Comparison of ENCODE assay signal across 13 mouse cellular contexts in genomic region chr11:33098446-33098845, GRCm38 (mm10). TPM values are rescaled to one million over a fixed set of nuclear protein-coding genes. Genes with fewer than 3 reads are reported as not detected.
DNase-seq lines count a peak whose midpoint lies in the region; ATAC-seq and TF ChIP-seq lines count a peak whose summit lies in the region.
"Had no signal": no experiment of that assay in that cellular context is flagged by ENCODE, and none has a peak within 500 bp of the region (broad histone marks: within the 10 kb centered on the region; RNA-seq: fewer than 3 reads in every experiment).

No protein-coding gene starts in this region.

- no peak for ATAC-seq in kidney, embryonic 14.5 days (ENCODE audit: low FRiP score, low TSS enrichment)

- H3K9ac ChIP-seq in kidney, embryonic 14.5 days (ENCODE audit: low read depth, low read length), result no peak overlapping the region
- H3K9ac ChIP-seq: embryonic facial prominence, embryonic 15.5 days; forebrain, embryonic 13.5 days; hindbrain, embryonic 12.5 days; liver, embryonic 15.5 days had no signal

- H3K4me3 ChIP-seq in kidney, adult 2 months (ENCODE audit: insufficient read depth, low read depth, low read length), result no peak overlapping the region
- no peak overlapping the region for H3K4me3 ChIP-seq in kidney, embryonic 14.5 days (ENCODE audit: low read length)
- no peak overlapping the region for H3K4me3 ChIP-seq in limb, embryonic 10.5 days
- H3K4me3 ChIP-seq: embryonic facial prominence, embryonic 15.5 days; forebrain, embryonic 13.5 days; hindbrain, embryonic 12.5 days; liver, embryonic 15.5 days had no signal

- no peak for TF ChIP-seq CTCF in kidney, adult 2 months (conservative IDR thresholded peaks at IDR 0.05; ENCODE audit: insufficient read depth, insufficient read length, low read depth, low read length)

- no peaks in the 10 kb centered on the region for H3K27me3 ChIP-seq in kidney, adult 2 months (replicated peaks; ENCODE audit: control insufficient read depth, insufficient read depth, low read length)
- H3K27me3 ChIP-seq in kidney, embryonic 14.5 days (ENCODE audit: control insufficient read depth, insufficient read depth, low read length), result no peaks in the 10 kb centered on the region; the same call in 1 of the 2 replicates
- H3K27me3 ChIP-seq in limb, embryonic 10.5 days (ENCODE audit: low read depth, poor library complexity, severe bottlenecking), result peaks cover 8% of the 10 kb centered on the region
- H3K27me3 ChIP-seq: forebrain, embryonic 13.5 days; hindbrain, embryonic 12.5 days had no signal

- WGBS in kidney, adult 2 months, result 74% methylated on average over 12 of the region's 12 CpGs
- 82% methylated on average over 12 of the region's 12 CpGs for WGBS in kidney, embryonic 14.5 days
- WGBS in limb, embryonic 10.5 days, result 85% methylated on average over 12 of the region's 12 CpGs

- no peak for TF ChIP-seq POLR2A in kidney, adult 2 months (IDR thresholded peaks at IDR 0.05; ENCODE audit: low read depth, low read length)

- intact Hi-C loops in gastrocnemius, postnatal 36 days (cut with DNase I), result loop anchor here (5.0 kb wide), 1 partner anchor 49 kb away; the partner anchor contains the start of gene Fgf18

- H3K4me2 ChIP-seq in kidney, embryonic 14.5 days (replicated peaks; ENCODE audit: low read depth, low read length), result no peak overlapping the region
- H3K4me2 ChIP-seq: embryonic facial prominence, embryonic 15.5 days; forebrain, embryonic 13.5 days; hindbrain, embryonic 12.5 days; liver, embryonic 15.5 days had no signal

- no peaks in the 10 kb centered on the region for H3K36me3 ChIP-seq in kidney, adult 2 months (ENCODE audit: control insufficient read depth, insufficient read depth, low read length)
- no peaks in the 10 kb centered on the region for H3K36me3 ChIP-seq in kidney, embryonic 14.5 days (ENCODE audit: control insufficient read depth, insufficient read depth, low read length)
- no peaks in the 10 kb centered on the region for H3K36me3 ChIP-seq in limb, embryonic 10.5 days
- H3K36me3 ChIP-seq: embryonic facial prominence, embryonic 15.5 days; G1E; hindbrain, embryonic 12.5 days; liver, embryonic 15.5 days had no signal

- H3K9me3 ChIP-seq in kidney, embryonic 14.5 days (ENCODE audit: control insufficient read depth, low read length), result no peaks in the 10 kb centered on the region
- H3K9me3 ChIP-seq in limb, embryonic 10.5 days (replicated peaks), result no peaks in the 10 kb centered on the region
- H3K9me3 ChIP-seq: embryonic facial prominence, embryonic 15.5 days; forebrain, embryonic 13.5 days; G1E; hindbrain, embryonic 12.5 days; liver, embryonic 15.5 days had no signal

- DNase-seq in kidney, adult 2 months, result peak; percentile 21
- peak; percentile 39 for DNase-seq in adrenal gland, postnatal 25 days
- DNase-seq in gastrocnemius, postnatal 36 days, result peak; percentile 77 to 81
- DNase-seq in limb, embryonic 10.5 days (ENCODE audit: low spot score), result no peak
- no peak for DNase-seq in ovary, adult 18-20 months (ENCODE audit: low spot score)
- no peak for DNase-seq in natural killer cell, adult 2 months (ENCODE audit: low spot score in 2 of 2)
- DNase-seq: layer of hippocampus, adult 9-11 months had no signal

- no peak overlapping the region for H3K27ac ChIP-seq in kidney, adult 2 months (ENCODE audit: insufficient read depth, low read depth, low read length)
- H3K27ac ChIP-seq in kidney, embryonic 14.5 days (ENCODE audit: low read depth, low read length), result no peak overlapping the region
- H3K27ac ChIP-seq in limb, embryonic 10.5 days, result peak overlapping the region; percentile 67
- H3K27ac ChIP-seq: embryonic facial prominence, embryonic 15.5 days; forebrain, embryonic 13.5 days; hindbrain, embryonic 12.5 days; liver, embryonic 15.5 days had no signal

- no peaks in the 10 kb centered on the region for H3K4me1 ChIP-seq in kidney, adult 2 months (ENCODE audit: control insufficient read depth, insufficient read depth, low read length)
- H3K4me1 ChIP-seq in kidney, embryonic 14.5 days (ENCODE audit: control insufficient read depth, insufficient read depth, low read length), result 0 out of 2 replicates have a peak, but pooled peaks cover 4% of the 10 kb centered on the region
- peaks cover 25% of the 10 kb centered on the region for H3K4me1 ChIP-seq in limb, embryonic 10.5 days
- H3K4me1 ChIP-seq: liver, embryonic 15.5 days had no signal

RNA-seq across cellular contexts. Expression of gene Fgf18, which starts 48.8 kb away (rescaled TPM):
- 0.50 and 0.52 TPM in 2 replicates for polyA plus RNA-seq in kidney, adult 2 months (2012; rRNA removed)
- polyA plus RNA-seq in kidney, embryonic 14.5 days (2014; fragmentation: Nextera tagmentation; extraction: Ambion mirVana), result 3.0 and 4.0 TPM in 2 replicates
- total RNA-seq in adrenal gland, postnatal 25 days (2021), result 0.79 and 1.6 TPM in 2 replicates
- 1 to 10 TPM in 1 of 2 experiments, under 1 TPM in 1; 0.86 to 2.4 TPM for total RNA-seq in gastrocnemius, postnatal 36 days (2021)
- 1.7 and 5.7 TPM in 2 replicates for polyA plus RNA-seq in limb, embryonic 10.5 days (2016; fragmentation: Nextera tagmentation; extraction: Ambion mirVana)
- total RNA-seq: G1E had no signal
- polyA plus RNA-seq: G1E had no signal

Comparison
In these comparisons a context has a peak if more than half of its experiments do, and no peak if none do; other contexts are left out.
1. DNase-seq: peak in kidney, adult 2 months (single experiment), adrenal gland, postnatal 25 days (single experiment) and gastrocnemius, postnatal 36 days (2 of 2); none in limb, embryonic 10.5 days (single experiment), ovary, adult 18-20 months (single experiment) and natural killer cell, adult 2 months (0 of 2).